Mouse (Mus musculus) heart, embryonic 15.5 days (tissue): ENCODE measurements around the gene Ddx50. TPM values are rescaled to one million over a fixed set of nuclear protein-coding genes. Genes with fewer than 3 reads are reported as not detected.
A peak's percentile ranks its signal among the peaks of the same experiment; 100 is the strongest.
"Not testable (repeated sequence)": the region's sequence is repeated elsewhere in the genome, so short reads cannot be mapped to it uniquely, and the experiment has no call there.

Experiments used
- ATAC-seq: fragments of 200-750 bp; cut with Nextera tagmentation; replicated peaks from 2 replicates; pipeline ENCODE4 v1.8.0; 2017; ENCODE audit warnings: low read depth, moderate TSS enrichment; ENCODE audit not compliant: insufficient number of reproducible peaks, insufficient read depth, low FRiP score
- H3K27ac ChIP-seq: fragments of 300-500 bp; sonication (generic); 2 replicates; pipeline ENCODE4 v1.5.1; 2015; ENCODE audit warnings: mild to moderate bottlenecking, inconsistent platforms
- H3K27me3 ChIP-seq: fragments of 300-500 bp; sonication (generic); 2 replicates; pipeline ENCODE4 v1.6.1; 2015; ENCODE audit warnings: inconsistent platforms
- H3K36me3 ChIP-seq: fragments of 300-500 bp; sonication (generic); 2 replicates; pipeline ENCODE4 v1.6.1; 2015; ENCODE audit warnings: mild to moderate bottlenecking, inconsistent platforms
- H3K4me1 ChIP-seq: fragments of 300-500 bp; sonication (generic); replicated peaks from 2 replicates; pipeline ENCODE4 v1.6.1; 2015; ENCODE audit warnings: inconsistent platforms
- H3K4me2 ChIP-seq: fragments of 300-500 bp; sonication (generic); 2 replicates; pipeline ENCODE4 v1.6.1; 2015; ENCODE audit warnings: inconsistent platforms, mild to moderate bottlenecking, moderate library complexity
- H3K4me3 ChIP-seq: fragments of 300-500 bp; sonication (generic); 2 replicates; pipeline ENCODE4 v1.5.1; 2015; ENCODE audit warnings: mild to moderate bottlenecking, inconsistent platforms
- H3K9ac ChIP-seq: fragments of 300-500 bp; sonication (generic); 2 replicates; pipeline ENCODE4 v1.6.1; 2015; ENCODE audit warnings: mild to moderate bottlenecking, inconsistent platforms
- H3K9me3 ChIP-seq: fragments of 300-500 bp; sonication (generic); replicated peaks from 2 replicates; pipeline ENCODE4 v1.6.1; 2016; ENCODE audit warnings: inconsistent platforms
- WGBS: fragments of 180-500 bp; shearing (Covaris S2); methylation state at CpG from one replicate; pipeline ENCODE4 v1.1.7; 2015; ENCODE audit warnings: mixed read lengths; 5-methylcytosine and 5-hydroxymethylcytosine counted together
- polyA plus RNA-seq: library from polyadenylated mRNA; unstranded; fragments of >200 nt; fragmentation: Nextera tagmentation; extraction: Ambion mirVana; gene quantifications from 2 replicates; pipeline ENCODE4 v1.2.1, GENCODE M21; 2015

The Ddx50 gene
- polyA plus RNA-seq, 1 experiment from 2014 or later, result 85.2 TPM

- H3K9ac ChIP-seq, result peak overlapping the region; percentile 71
- H3K9me3 ChIP-seq, result no peaks in the 10 kb centered on the region
- H3K4me2 ChIP-seq, result peak overlapping the region; percentile 89
- peak overlapping the region; percentile 83 for H3K4me3 ChIP-seq
- no peak for ATAC-seq
- peaks cover 10% of the 10 kb centered on the region for H3K4me1 ChIP-seq
- 11% methylated on average over 20 of the region's 20 CpGs for WGBS
- H3K27me3 ChIP-seq, result no peaks in the 10 kb centered on the region
- H3K27ac ChIP-seq, result peak overlapping the region; percentile 77; the same call in 1 of the 2 replicates
- peaks cover 19% of the 10 kb centered on the region for H3K36me3 ChIP-seq
These were observed 49.8 kb downstream of the Ddx50 start for GRCm38 (mm10) chr10:62601053-62601791.

- Histone ChIP-seq H3K9me3 (no peaks in the 10 kb centered on the region), H3K9ac (no peak overlapping the region), H3K4me3 (no peak overlapping the region), H3K36me3 (peaks cover 28% of the 10 kb centered on the region), H3K4me2 (no peak overlapping the region), H3K27me3 (no peaks in the 10 kb centered on the region), H3K4me1 (peaks cover 10% of the 10 kb centered on the region), H3K27ac (no peak overlapping the region)
- WGBS, result 80% methylated on average over 6 of the region's 6 CpGs
- ATAC-seq, result no peak
These were observed 51.0 kb downstream of the Ddx50 start for GRCm38 (mm10) chr10:62600056-62600455.

GRCm38 (mm10) chr10:62599311-62599710 lies 51.7 kb downstream of the Ddx50 start:
- not testable (repeated sequence) for H3K27ac ChIP-seq, H3K9me3 ChIP-seq, H3K4me2 ChIP-seq, H3K27me3 ChIP-seq, H3K4me3 ChIP-seq, ATAC-seq, H3K9ac ChIP-seq
- Histone ChIP-seq H3K4me1 (peaks cover 10% of the 10 kb centered on the region), H3K36me3 (peaks cover 35% of the 10 kb centered on the region)
- 97% methylated on average over 3 of the region's 3 CpGs for WGBS

GRCm38 (mm10) chr10:62592496-62592895 lies 58.5 kb downstream of the Ddx50 start:
- H3K27ac ChIP-seq, result no peak overlapping the region
- no peak overlapping the region for H3K9ac ChIP-seq
- H3K4me1 ChIP-seq, result peaks cover 7% of the 10 kb centered on the region; the same call in 1 of the 2 replicates
- WGBS, result 85% methylated on average over 7 of the region's 7 CpGs
- H3K9me3 ChIP-seq, result no peaks in the 10 kb centered on the region
- H3K4me3 ChIP-seq, result no peak overlapping the region
- H3K4me2 ChIP-seq, result no peak overlapping the region
- H3K27me3 ChIP-seq, result no peaks in the 10 kb centered on the region
- ATAC-seq, result no peak
- H3K36me3 ChIP-seq, result peaks cover 76% of the 10 kb centered on the region

GRCm38 (mm10) chr10:62590200-62590599 lies 60.8 kb downstream of the Ddx50 start:
- H3K4me1 ChIP-seq, result peaks cover 7% of the 10 kb centered on the region; the same call in 1 of the 2 replicates
- no peaks in the 10 kb centered on the region for H3K9me3 ChIP-seq
- no peaks in the 10 kb centered on the region for H3K27me3 ChIP-seq
- ATAC-seq, result no peak
- H3K4me2 ChIP-seq, result no peak overlapping the region
- no peak overlapping the region for H3K27ac ChIP-seq
- H3K4me3 ChIP-seq, result no peak overlapping the region
- 39% methylated on average over 6 of the region's 6 CpGs for WGBS
- no peak overlapping the region for H3K9ac ChIP-seq
- peaks cover 82% of the 10 kb centered on the region for H3K36me3 ChIP-seq

- Histone ChIP-seq H3K4me3 (no peak overlapping the region), H3K27me3 (no peaks in the 10 kb centered on the region), H3K4me2 (no peak overlapping the region), H3K36me3 (peaks cover 84% of the 10 kb centered on the region), H3K4me1 (peaks cover 7% of the 10 kb centered on the region; the same call in 1 of the 2 replicates), H3K9ac (no peak overlapping the region), H3K27ac (no peak overlapping the region), H3K9me3 (no peaks in the 10 kb centered on the region)
- ATAC-seq, result no peak
- 57% methylated on average over 4 of the region's 4 CpGs for WGBS
These were observed 62.4 kb downstream of the Ddx50 start for GRCm38 (mm10) chr10:62588616-62589015.

GRCm38 (mm10) chr10:62583245-62583644 lies 67.8 kb downstream of the Ddx50 start:
- WGBS, result 87% methylated on average over 1 of the region's 1 CpGs
- H3K36me3 ChIP-seq, result peaks cover 74% of the 10 kb centered on the region

GRCm38 (mm10) chr10:62582701-62583100 lies 68.3 kb downstream of the Ddx50 start:
- peaks cover 69% of the 10 kb centered on the region for H3K36me3 ChIP-seq
- H3K4me3 ChIP-seq, result no peak overlapping the region
- no peaks in the 10 kb centered on the region for H3K27me3 ChIP-seq
- H3K9me3 ChIP-seq, result no peaks in the 10 kb centered on the region
- H3K9ac ChIP-seq, result no peak overlapping the region
- H3K27ac ChIP-seq, result no peak overlapping the region
- H3K4me1 ChIP-seq, result peaks cover 4% of the 10 kb centered on the region
- WGBS, result 77% methylated on average over 7 of the region's 7 CpGs
- ATAC-seq, result no peak
- no peak overlapping the region for H3K4me2 ChIP-seq

More at GRCm38 (mm10) chr10:62583245-62583644, 67.8 kb downstream of the Ddx50 start:
- Histone ChIP-seq H3K9me3 (no peaks in the 10 kb centered on the region), H3K27me3 (no peaks in the 10 kb centered on the region), H3K4me3 (no peak overlapping the region), H3K9ac (no peak overlapping the region), H3K27ac (no peak overlapping the region), H3K4me2 (no peak overlapping the region), H3K4me1 (peaks cover 3% of the 10 kb centered on the region; the same call in 1 of the 2 replicates)
- ATAC-seq, result no peak

- peaks cover 9% of the 10 kb centered on the region for H3K4me1 ChIP-seq
- no peak overlapping the region for H3K9ac ChIP-seq
- no peak for ATAC-seq
- no peak overlapping the region for H3K4me3 ChIP-seq
- H3K4me2 ChIP-seq, result no peak overlapping the region
- H3K36me3 ChIP-seq, result peaks cover 64% of the 10 kb centered on the region
- WGBS, result 87% methylated on average over 17 of the region's 17 CpGs
- no peak overlapping the region for H3K27ac ChIP-seq
- H3K27me3 ChIP-seq, result no peaks in the 10 kb centered on the region
- no peaks in the 10 kb centered on the region for H3K9me3 ChIP-seq
These were observed 68.8 kb downstream of the Ddx50 start for GRCm38 (mm10) chr10:62582263-62582662.

- WGBS, result 87% methylated on average over 12 of the region's 13 CpGs
- not testable (repeated sequence) for ATAC-seq, H3K4me2 ChIP-seq, H3K27me3 ChIP-seq, H3K27ac ChIP-seq, H3K9ac ChIP-seq, H3K9me3 ChIP-seq, H3K4me3 ChIP-seq
- peaks cover 14% of the 10 kb centered on the region for H3K4me1 ChIP-seq
- peaks cover 50% of the 10 kb centered on the region for H3K36me3 ChIP-seq
These were observed 71.9 kb downstream of the Ddx50 start for GRCm38 (mm10) chr10:62579129-62579528.

- Histone ChIP-seq H3K4me1 (peaks cover 14% of the 10 kb centered on the region), H3K9ac (peak within 1 kb of the TSS; percentile 85), H3K4me2 (peak within 1 kb of the TSS; percentile 92), H3K27ac (peak within 1 kb of the TSS; percentile 81), H3K9me3 (no peaks in the 10 kb centered on the region), H3K27me3 (no peaks in the 10 kb centered on the region), H3K36me3 (peaks cover 49% of the 10 kb centered on the region), H3K4me3 (peak within 1 kb of the TSS; percentile 93)
- WGBS, result 5% methylated on average over 33 of the region's 33 CpGs
- ATAC-seq, result peak; percentile 96
These were observed 72.5 kb downstream of the Ddx50 start, which contains the start of gene Kif1bp for GRCm38 (mm10) chr10:62578338-62579100. Gene Kif1bp (minus strand): TSS chr10:62578457.
